Mouse (Mus musculus): ENCODE results near the gene Ttc25. TPM values are rescaled to one million over a fixed set of nuclear protein-coding genes. Genes with fewer than 3 reads are reported as not detected.
"Not testable (repeated sequence)": the region's sequence is repeated elsewhere in the genome, so short reads cannot be mapped to it uniquely, and the experiment has no call there.

The Ttc25 gene
- polyA plus RNA-seq, 1 experiment from 2014 or later: 2.9 TPM

- no peaks in the 10 kb centered on the region for H3K9me3 ChIP-seq (replicated peaks; ENCODE audit: control insufficient read depth, low read length, poor library complexity, severe bottlenecking)
- no peaks in the 10 kb centered on the region for H3K4me1 ChIP-seq (ENCODE audit: control insufficient read depth, insufficient read depth, low read length)
- no peaks in the 10 kb centered on the region for H3K27me3 ChIP-seq (ENCODE audit: control insufficient read depth, insufficient read depth, low read depth, low read length)
- no peak for ATAC-seq
- 59% methylated on average over 4 of the region's 4 CpGs for WGBS
- H3K4me2 ChIP-seq (ENCODE audit: low read length): no peak overlapping the region
- no peak overlapping the region for H3K4me3 ChIP-seq (ENCODE audit: low read depth, low read length)
- H3K9ac ChIP-seq (ENCODE audit: low read depth, low read length): no peak overlapping the region
- H3K27ac ChIP-seq (ENCODE audit: low read length): no peak overlapping the region
- peaks cover 43% of the 10 kb centered on the region for H3K36me3 ChIP-seq (ENCODE audit: control insufficient read depth, insufficient read depth, low read length)
Observed at GRCm38 (mm10) chr11:100581756-100582155, 36.3 kb downstream of the Ttc25 start.

- H3K36me3 ChIP-seq (ENCODE audit: control insufficient read depth, insufficient read depth, low read length): peaks cover 46% of the 10 kb centered on the region
- not testable (repeated sequence) for H3K4me1 ChIP-seq (ENCODE audit: control insufficient read depth, insufficient read depth, low read length); H3K4me2 ChIP-seq (ENCODE audit: low read length); ATAC-seq; H3K27me3 ChIP-seq (ENCODE audit: control insufficient read depth, insufficient read depth, low read depth, low read length); H3K9me3 ChIP-seq (replicated peaks; ENCODE audit: control insufficient read depth, low read length, poor library complexity, severe bottlenecking); H3K4me3 ChIP-seq (ENCODE audit: low read depth, low read length); H3K9ac ChIP-seq (ENCODE audit: low read depth, low read length); H3K27ac ChIP-seq (ENCODE audit: low read length)
- 100% methylated on average over 1 of the region's 1 CpGs for WGBS
Observed at GRCm38 (mm10) chr11:100582413-100582812, 37.0 kb downstream of the Ttc25 start.

GRCm38 (mm10) chr11:100582836-100583235 lies 37.4 kb downstream of the Ttc25 start:
- WGBS: 96% methylated on average over 2 of the region's 2 CpGs
- Histone ChIP-seq H3K9ac (ENCODE audit: low read depth, low read length) (no peak overlapping the region), H3K27me3 (ENCODE audit: control insufficient read depth, insufficient read depth, low read depth, low read length) (no peaks in the 10 kb centered on the region), H3K27ac (ENCODE audit: low read length) (no peak overlapping the region), H3K4me1 (ENCODE audit: control insufficient read depth, insufficient read depth, low read length) (no peaks in the 10 kb centered on the region), H3K4me2 (ENCODE audit: low read length) (no peak overlapping the region), H3K36me3 (ENCODE audit: control insufficient read depth, insufficient read depth, low read length) (peaks cover 49% of the 10 kb centered on the region), H3K9me3 (replicated peaks; ENCODE audit: control insufficient read depth, low read length, poor library complexity, severe bottlenecking) (no peaks in the 10 kb centered on the region), H3K4me3 (ENCODE audit: low read depth, low read length) (no peak overlapping the region)
- ATAC-seq: no peak

GRCm38 (mm10) chr11:100584561-100584961 lies 39.2 kb downstream of the Ttc25 start:
- WGBS: 91% methylated on average over 7 of the region's 7 CpGs
- Histone ChIP-seq H3K4me3 (ENCODE audit: low read depth, low read length) (no peak overlapping the region), H3K36me3 (ENCODE audit: control insufficient read depth, insufficient read depth, low read length) (peaks cover 50% of the 10 kb centered on the region), H3K9me3 (replicated peaks; ENCODE audit: control insufficient read depth, low read length, poor library complexity, severe bottlenecking) (no peaks in the 10 kb centered on the region), H3K4me2 (ENCODE audit: low read length) (no peak overlapping the region), H3K27me3 (ENCODE audit: control insufficient read depth, insufficient read depth, low read depth, low read length) (no peaks in the 10 kb centered on the region), H3K9ac (ENCODE audit: low read depth, low read length) (no peak overlapping the region), H3K4me1 (ENCODE audit: control insufficient read depth, insufficient read depth, low read length) (no peaks in the 10 kb centered on the region), H3K27ac (ENCODE audit: low read length) (no peak overlapping the region)
- no peak for ATAC-seq

- 99% methylated on average over 3 of the region's 3 CpGs for WGBS
- Histone ChIP-seq H3K4me3 (ENCODE audit: low read depth, low read length) (no peak overlapping the region), H3K9ac (ENCODE audit: low read depth, low read length) (no peak overlapping the region), H3K4me2 (ENCODE audit: low read length) (no peak overlapping the region), H3K27ac (ENCODE audit: low read length) (no peak overlapping the region), H3K36me3 (ENCODE audit: control insufficient read depth, insufficient read depth, low read length) (peaks cover 52% of the 10 kb centered on the region), H3K4me1 (ENCODE audit: control insufficient read depth, insufficient read depth, low read length) (no peaks in the 10 kb centered on the region), H3K9me3 (replicated peaks; ENCODE audit: control insufficient read depth, low read length, poor library complexity, severe bottlenecking) (no peaks in the 10 kb centered on the region), H3K27me3 (ENCODE audit: control insufficient read depth, insufficient read depth, low read depth, low read length) (no peaks in the 10 kb centered on the region)
- no peak for ATAC-seq
Observed at GRCm38 (mm10) chr11:100585148-100585547, 39.7 kb downstream of the Ttc25 start.

GRCm38 (mm10) chr11:100588462-100588861 lies 43.1 kb downstream of the Ttc25 start:
- no peak for ATAC-seq
- no peaks in the 10 kb centered on the region for H3K4me1 ChIP-seq (ENCODE audit: control insufficient read depth, insufficient read depth, low read length)
- H3K4me3 ChIP-seq (ENCODE audit: low read depth, low read length): no peak overlapping the region
- H3K9ac ChIP-seq (ENCODE audit: low read depth, low read length): no peak overlapping the region
- peaks cover 54% of the 10 kb centered on the region for H3K36me3 ChIP-seq (ENCODE audit: control insufficient read depth, insufficient read depth, low read length)
- WGBS: 97% methylated on average over 2 of the region's 2 CpGs
- H3K9me3 ChIP-seq (replicated peaks; ENCODE audit: control insufficient read depth, low read length, poor library complexity, severe bottlenecking): no peaks in the 10 kb centered on the region
- H3K27ac ChIP-seq (ENCODE audit: low read length): no peak overlapping the region
- no peaks in the 10 kb centered on the region for H3K27me3 ChIP-seq (ENCODE audit: control insufficient read depth, insufficient read depth, low read depth, low read length)
- H3K4me2 ChIP-seq (ENCODE audit: low read length): no peak overlapping the region

- Histone ChIP-seq H3K27me3 (ENCODE audit: control insufficient read depth, insufficient read depth, low read depth, low read length) (no peaks in the 10 kb centered on the region), H3K4me1 (ENCODE audit: control insufficient read depth, insufficient read depth, low read length) (no peaks in the 10 kb centered on the region), H3K36me3 (ENCODE audit: control insufficient read depth, insufficient read depth, low read length) (peaks cover 42% of the 10 kb centered on the region), H3K27ac (ENCODE audit: low read length) (no peak overlapping the region), H3K4me3 (ENCODE audit: low read depth, low read length) (no peak overlapping the region), H3K4me2 (ENCODE audit: low read length) (no peak overlapping the region), H3K9me3 (replicated peaks; ENCODE audit: control insufficient read depth, low read length, poor library complexity, severe bottlenecking) (no peaks in the 10 kb centered on the region), H3K9ac (ENCODE audit: low read depth, low read length) (no peak overlapping the region)
- no peak for ATAC-seq
- 88% methylated on average over 11 of the region's 11 CpGs for WGBS
Observed at GRCm38 (mm10) chr11:100592346-100593046, 47.1 kb downstream of the Ttc25 start.

GRCm38 (mm10) chr11:100594608-100595007 lies 49.2 kb downstream of the Ttc25 start:
- H3K36me3 ChIP-seq (ENCODE audit: control insufficient read depth, insufficient read depth, low read length): peaks cover 45% of the 10 kb centered on the region
- no peak overlapping the region for H3K4me3 ChIP-seq (ENCODE audit: low read depth, low read length)
- 94% methylated on average over 7 of the region's 7 CpGs for WGBS
- ATAC-seq: no peak
- H3K4me1 ChIP-seq (ENCODE audit: control insufficient read depth, insufficient read depth, low read length): no peaks in the 10 kb centered on the region
- no peak overlapping the region for H3K9ac ChIP-seq (ENCODE audit: low read depth, low read length)
- H3K9me3 ChIP-seq (replicated peaks; ENCODE audit: control insufficient read depth, low read length, poor library complexity, severe bottlenecking): no peaks in the 10 kb centered on the region
- no peaks in the 10 kb centered on the region for H3K27me3 ChIP-seq (ENCODE audit: control insufficient read depth, insufficient read depth, low read depth, low read length)
- H3K27ac ChIP-seq (ENCODE audit: low read length): no peak overlapping the region
- no peak overlapping the region for H3K4me2 ChIP-seq (ENCODE audit: low read length)

GRCm38 (mm10) chr11:100595533-100595932 lies 50.1 kb downstream of the Ttc25 start:
- H3K27ac ChIP-seq (ENCODE audit: low read length): no peak overlapping the region
- WGBS: 90% methylated on average over 4 of the region's 4 CpGs
- no peak overlapping the region for H3K4me3 ChIP-seq (ENCODE audit: low read depth, low read length)
- ATAC-seq: no peak
- no peak overlapping the region for H3K9ac ChIP-seq (ENCODE audit: low read depth, low read length)
- no peak overlapping the region for H3K4me2 ChIP-seq (ENCODE audit: low read length)
- no peaks in the 10 kb centered on the region for H3K4me1 ChIP-seq (ENCODE audit: control insufficient read depth, insufficient read depth, low read length)
- no peaks in the 10 kb centered on the region for H3K9me3 ChIP-seq (replicated peaks; ENCODE audit: control insufficient read depth, low read length, poor library complexity, severe bottlenecking)
- H3K36me3 ChIP-seq (ENCODE audit: control insufficient read depth, insufficient read depth, low read length): peaks cover 39% of the 10 kb centered on the region
- H3K27me3 ChIP-seq (ENCODE audit: control insufficient read depth, insufficient read depth, low read depth, low read length): no peaks in the 10 kb centered on the region
